Mouse (Mus musculus) liver, adult 2 months (tissue): ENCODE results near the gene Maip1.

Experiments used
- CTCF ChIP-seq: fragments of 200-500 bp; IDR thresholded peaks from 2 replicates; pipeline ENCODE4 v1.5.1; 2011; ENCODE audit warnings: low read depth, low read length, control low read depth
- POLR2A ChIP-seq: fragments of 200-500 bp; IDR thresholded peaks from 2 replicates; pipeline ENCODE4 v1.6.1; 2011; ENCODE audit warnings: low read length, control low read depth; ENCODE audit not compliant: insufficient read depth; ENCODE audit errors: extremely low read depth

- TF ChIP-seq CTCF (no peak), POLR2A (no peak)
These were observed 29.3 kb upstream of the Maip1 start for GRCm38 (mm10) chr1:57376806-57377205.
